Mouse (Mus musculus) CH12.LX (cell line): Measurements from ENCODE around the gene Tle2.

Experiments used
- CTCF ChIP-seq, 2 experiments: IDR thresholded peaks in 1 of 2; conservative IDR thresholded peaks in 1 of 2; 2 replicates each; pipeline ENCODE4 v1.5.1; 2011 to 2012; ENCODE audit warnings: low read depth in 2 of 2, low read length in 2 of 2, improper control_type of control experiment in 1 of 2, inconsistent platforms in 1 of 2, mild to moderate bottlenecking in 1 of 2, moderate library complexity in 1 of 2
- MAFK ChIP-seq: IDR thresholded peaks from 2 replicates; pipeline ENCODE4 v1.6.1; 2011; ENCODE audit warnings: low read length, improper control_type of control experiment; ENCODE audit not compliant: insufficient replicate concordance
- RCOR1 ChIP-seq: conservative IDR thresholded peaks from 2 replicates; pipeline ENCODE4 v1.6.1; 2012; ENCODE audit warnings: low read depth, mild to moderate bottlenecking, inconsistent platforms, low read length, improper control_type of control experiment
- SIN3A ChIP-seq: IDR thresholded peaks from 2 replicates; pipeline ENCODE4 v1.6.1; 2012; ENCODE audit warnings: low read length, improper control_type of control experiment, inconsistent platforms
- TBP ChIP-seq: conservative IDR thresholded peaks from 2 replicates; pipeline ENCODE4 v1.6.1; 2011; ENCODE audit warnings: low read depth, low read length, improper control_type of control experiment

DNA sequence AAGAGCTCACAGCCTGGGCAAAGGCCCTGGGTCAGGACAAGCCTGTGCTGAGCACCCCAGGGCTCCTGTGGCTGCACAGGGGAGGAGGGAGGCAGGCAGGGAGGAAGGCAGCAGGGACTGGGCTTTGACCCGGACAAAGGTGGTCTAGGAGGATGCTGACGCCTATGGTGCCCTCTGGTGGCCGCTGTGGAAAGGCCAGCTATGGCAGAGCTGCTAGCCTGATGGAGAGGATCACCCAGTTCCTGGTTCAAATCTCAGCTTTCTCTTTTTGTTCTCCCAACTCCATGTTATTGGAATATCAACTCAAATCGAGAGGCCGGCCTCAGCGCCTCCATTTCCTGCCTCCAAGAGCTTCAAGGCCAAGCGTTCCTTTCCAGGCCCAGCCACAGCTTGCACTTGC is 24.1 kb upstream of the Tle2 start:
- TF ChIP-seq CTCF (conservative IDR thresholded peaks at IDR 0.05 in 1 of 2, IDR thresholded peaks at IDR 0.05 in 1 of 2; ENCODE audit: low read depth in 2 of 2, low read length in 2 of 2) (peak; percentile 74 to 81; a peak in 3 of 4 replicates), SIN3A (no peak), RCOR1 (no peak), TBP (no peak), MAFK (no peak)
